Comparison of ENCODE assay signal across 8 mouse cellular contexts in the genomic region with DNA sequence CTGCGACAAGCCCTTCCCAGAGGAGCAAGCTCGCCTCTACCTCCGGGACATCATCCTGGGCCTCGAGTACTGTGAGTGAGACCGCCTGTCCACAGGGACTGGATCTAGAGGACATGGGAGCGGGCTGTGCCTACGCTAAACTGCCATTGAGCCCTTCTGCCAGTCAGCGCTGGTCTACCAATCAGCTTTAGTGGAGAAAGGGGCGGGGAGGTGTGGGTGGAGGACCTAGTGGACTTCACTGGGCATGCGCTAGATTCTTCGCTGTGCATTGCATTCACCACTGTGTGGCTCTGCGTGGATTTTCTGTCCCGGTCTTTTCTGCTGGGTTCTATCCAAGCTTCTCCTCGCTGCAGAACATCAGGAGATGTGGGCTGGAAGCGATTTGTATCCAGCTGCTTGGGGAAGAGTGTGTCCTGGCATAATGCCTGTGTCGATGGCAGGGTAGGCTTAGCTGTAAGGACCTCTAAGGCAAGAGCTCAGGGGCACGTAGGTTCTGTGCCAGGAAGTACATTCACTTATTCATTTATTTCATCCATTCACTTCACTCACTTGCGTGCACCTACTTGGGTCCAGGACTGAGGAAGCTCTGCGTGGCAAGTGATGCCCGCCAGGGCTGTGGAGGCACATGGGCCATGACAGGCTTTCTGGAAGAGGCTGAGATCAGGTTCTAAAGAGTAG. TPM values are rescaled to one million over a fixed set of nuclear protein-coding genes. Genes with fewer than 3 reads are reported as not detected.
DNase-seq lines count a peak whose midpoint lies in the region; ATAC-seq and TF ChIP-seq lines count a peak whose summit lies in the region.

No protein-coding gene starts in this region.

- no peaks in the 10 kb centered on the region for H3K9me3 ChIP-seq in forebrain, embryonic 11.5 days (ENCODE audit: control insufficient read depth, low read length)
- H3K9me3 ChIP-seq in heart, embryonic 15.5 days (replicated peaks) = no peaks in the 10 kb centered on the region
- H3K9me3 ChIP-seq in liver, embryonic 11.5 days (ENCODE audit: control insufficient read depth, low read length) = no peaks in the 10 kb centered on the region

- ATAC-seq in forebrain, embryonic 11.5 days (replicated peaks; ENCODE audit: low FRiP score) = peak; percentile 91
- ATAC-seq in heart, embryonic 15.5 days (replicated peaks; ENCODE audit: insufficient number of reproducible peaks, insufficient read depth, low FRiP score, low read depth) = peak; percentile 91
- ATAC-seq in liver, embryonic 11.5 days (replicated peaks; ENCODE audit: low FRiP score) = peak; percentile 83

- peak; percentile 21 to 56 for DNase-seq in CD8-positive naive resting alpha-beta T cell, adult 2 months (ENCODE audit: low read depth in 2 of 2, low spot score in 2 of 2)
- DNase-seq in c-Kit-positive CD71-positive TER-119-positive erythroid progenitor cells, embryonic 14.5 days (ENCODE audit: low spot score) = peak; percentile 73
- peak; percentile 88 for DNase-seq in forebrain, embryonic 11.5 days (ENCODE audit: low spot score)
- DNase-seq in kidney, postnatal 14 days = peak; percentile 94
- peak; percentile 75 for DNase-seq in liver, embryonic 11.5 days (ENCODE audit: low spot score)
- DNase-seq in spleen, postnatal 36 days (ENCODE audit: low spot score in 2 of 2) = peak; percentile 81 to 85

- no peaks in the 10 kb centered on the region for H3K27me3 ChIP-seq in forebrain, embryonic 11.5 days (ENCODE audit: control insufficient read depth, insufficient read depth, low read length)
- H3K27me3 ChIP-seq in heart, embryonic 15.5 days = 0 out of 2 replicates have a peak, but pooled peaks cover 2% of the 10 kb centered on the region
- H3K27me3 ChIP-seq in liver, embryonic 11.5 days (replicated peaks; ENCODE audit: control insufficient read depth, insufficient read depth, low read length) = no peaks in the 10 kb centered on the region
- no peaks in the 10 kb centered on the region for H3K27me3 ChIP-seq in myocyte (ENCODE audit: control insufficient read depth, insufficient read depth, insufficient read length)

- peak; percentile 51 for TF ChIP-seq POLR2A in myocyte (IDR thresholded peaks at IDR 0.05; ENCODE audit: insufficient read length, low read depth)

- H3K79me2 ChIP-seq in myocyte (ENCODE audit: control insufficient read depth, insufficient read depth) = no peaks in the 10 kb centered on the region

- H3K36me3 ChIP-seq in forebrain, embryonic 11.5 days (ENCODE audit: control insufficient read depth, insufficient read depth, low read length) = no peaks in the 10 kb centered on the region
- no peaks in the 10 kb centered on the region for H3K36me3 ChIP-seq in heart, embryonic 15.5 days
- H3K36me3 ChIP-seq in liver, embryonic 11.5 days (ENCODE audit: control insufficient read depth, insufficient read depth, low read length) = no peaks in the 10 kb centered on the region
- no peaks in the 10 kb centered on the region for H3K36me3 ChIP-seq in myocyte (ENCODE audit: control insufficient read depth, insufficient read depth)

- no peak overlapping the region for H3ac ChIP-seq in myocyte (ENCODE audit: control insufficient read depth, insufficient read length)

- H3K27ac ChIP-seq in forebrain, embryonic 11.5 days (ENCODE audit: low read depth, low read length) = no peak overlapping the region
- peak overlapping the region; percentile 72 for H3K27ac ChIP-seq in heart, embryonic 15.5 days
- H3K27ac ChIP-seq in liver, embryonic 11.5 days (ENCODE audit: low read depth, low read length) = no peak overlapping the region

- no peaks in the 10 kb centered on the region; the same call in 1 of the 2 replicates for H3K4me1 ChIP-seq in forebrain, embryonic 11.5 days (replicated peaks; ENCODE audit: control insufficient read depth, insufficient read depth, low read length)
- H3K4me1 ChIP-seq in heart, embryonic 15.5 days (replicated peaks) = peaks cover 20% of the 10 kb centered on the region
- H3K4me1 ChIP-seq in liver, embryonic 11.5 days (replicated peaks; ENCODE audit: control insufficient read depth, insufficient read depth, low read length) = 0 out of 2 replicates have a peak, but pooled peaks cover 4% of the 10 kb centered on the region

- peak overlapping the region; percentile 63 for H3K4me2 ChIP-seq in forebrain, embryonic 11.5 days (ENCODE audit: low read depth, low read length, severe bottlenecking)
- peak overlapping the region; percentile 67 for H3K4me2 ChIP-seq in heart, embryonic 15.5 days
- H3K4me2 ChIP-seq in liver, embryonic 11.5 days = peak overlapping the region; percentile 60
- H3K4me2 ChIP-seq in myocyte (ENCODE audit: low read depth) = peak overlapping the region; percentile 67

- peak overlapping the region; percentile 20 for H3K4me3 ChIP-seq in forebrain, embryonic 11.5 days (ENCODE audit: low read depth, low read length)
- peak overlapping the region; percentile 41 for H3K4me3 ChIP-seq in heart, embryonic 15.5 days
- H3K4me3 ChIP-seq in liver, embryonic 11.5 days (ENCODE audit: low read depth, low read length) = peak overlapping the region; percentile 29
- H3K4me3 ChIP-seq in myocyte = no peak overlapping the region

- peak overlapping the region; percentile 55 for H3K9ac ChIP-seq in forebrain, embryonic 11.5 days (ENCODE audit: low read length)
- H3K9ac ChIP-seq in heart, embryonic 15.5 days = peak overlapping the region; percentile 43
- H3K9ac ChIP-seq in liver, embryonic 11.5 days (ENCODE audit: low read depth, low read length) = peak overlapping the region; percentile 39; the same call in 1 of the 2 replicates

- 26% methylated on average over 20 of the region's 20 CpGs for WGBS in forebrain, embryonic 11.5 days
- WGBS in heart, embryonic 15.5 days = 24% methylated on average over 20 of the region's 20 CpGs
- 37% methylated on average over 20 of the region's 20 CpGs for WGBS in liver, embryonic 11.5 days

TF ChIP-seq in myocyte, 11 proteins besides CTCF, POLR2A, EP300 and RAD21:
- TF ChIP-seq MAX (IDR thresholded peaks at IDR 0.05; ENCODE audit: low read depth) (no peak), POLR2AphosphoS2 (IDR thresholded peaks at IDR 0.05; ENCODE audit: insufficient read length, low read depth) (no peak), CEBPB (IDR thresholded peaks at IDR 0.05; ENCODE audit: insufficient read depth, poor library complexity, severe bottlenecking) (no peak), E2F4 (IDR thresholded peaks at IDR 0.05; ENCODE audit: insufficient read depth) (no peak), MYOG (IDR thresholded peaks at IDR 0.05; ENCODE audit: control insufficient read depth in 1 of 3, insufficient read depth in 1 of 3, insufficient read length in 2 of 3, low read depth in 2 of 3) (no peak)

RNA-seq across cellular contexts. Expression of gene Camkk1, which starts 12.2 kb away (rescaled TPM):
- polyA plus RNA-seq in forebrain, embryonic 11.5 days (2014; fragmentation: Nextera tagmentation; extraction: Ambion mirVana) = 4.7 and 5.2 TPM in 2 replicates
- 2.7 and 4.0 TPM in 2 replicates for polyA plus RNA-seq in heart, embryonic 15.5 days (2015; fragmentation: Nextera tagmentation; extraction: Ambion mirVana)
- 2.6 and 3.0 TPM in 2 replicates for polyA plus RNA-seq in liver, embryonic 11.5 days (2014; fragmentation: Nextera tagmentation; extraction: Ambion mirVana)
- polyA plus RNA-seq in myocyte (2012; fragmentation: generic; extraction: Trizol) = 3.3 TPM

RNA-seq across cellular contexts. Expression of gene Ncbp3, which starts 16.6 kb away (rescaled TPM):
- polyA plus RNA-seq in forebrain, embryonic 11.5 days (2014; fragmentation: Nextera tagmentation; extraction: Ambion mirVana) = 12.6 and 13.2 TPM in 2 replicates
- polyA plus RNA-seq in heart, embryonic 15.5 days (2015; fragmentation: Nextera tagmentation; extraction: Ambion mirVana) = 9.5 and 10.1 TPM in 2 replicates
- polyA plus RNA-seq in liver, embryonic 11.5 days (2014; fragmentation: Nextera tagmentation; extraction: Ambion mirVana) = 11.1 and 11.8 TPM in 2 replicates
- 3.5 TPM for polyA plus RNA-seq in myocyte (2012; fragmentation: generic; extraction: Trizol)

RNA-seq across cellular contexts. Expression of gene P2rx1, which starts 32.1 kb away (rescaled TPM):
- 1.1 and 1.6 TPM in 2 replicates for polyA plus RNA-seq in forebrain, embryonic 11.5 days (2014; fragmentation: Nextera tagmentation; extraction: Ambion mirVana)
- 1.7 and 2.9 TPM in 2 replicates for polyA plus RNA-seq in heart, embryonic 15.5 days (2015; fragmentation: Nextera tagmentation; extraction: Ambion mirVana)
- 17.6 and 18.8 TPM in 2 replicates for polyA plus RNA-seq in liver, embryonic 11.5 days (2014; fragmentation: Nextera tagmentation; extraction: Ambion mirVana)
- polyA plus RNA-seq in myocyte (2012; fragmentation: generic; extraction: Trizol) = 0.24 TPM

RNA-seq across cellular contexts. Expression of gene Itgae, which starts 59.4 kb away (rescaled TPM):
- polyA plus RNA-seq in forebrain, embryonic 11.5 days (2014; fragmentation: Nextera tagmentation; extraction: Ambion mirVana) = 0.36 and 0.64 TPM in 2 replicates
- 0.30 and 1.8 TPM in 2 replicates for polyA plus RNA-seq in heart, embryonic 15.5 days (2015; fragmentation: Nextera tagmentation; extraction: Ambion mirVana)
- polyA plus RNA-seq in liver, embryonic 11.5 days (2014; fragmentation: Nextera tagmentation; extraction: Ambion mirVana) = 0.43 and 0.60 TPM in 2 replicates
- polyA plus RNA-seq in myocyte (2012; fragmentation: generic; extraction: Trizol) = 0.06 TPM

Comparison
In these comparisons a context has a peak if more than half of its experiments do, and no peak if none do; other contexts are left out.
1. DNase-seq: peak in every context shown above with its lines; median percentile 94 in kidney, postnatal 14 days; 88 in forebrain, embryonic 11.5 days; 83 in spleen, postnatal 36 days; 75 in liver, embryonic 11.5 days; 73 in c-Kit-positive CD71-positive TER-119-positive erythroid progenitor cells, embryonic 14.5 days; 38 in CD8-positive naive resting alpha-beta T cell, adult 2 months.